In the genomic region with DNA sequence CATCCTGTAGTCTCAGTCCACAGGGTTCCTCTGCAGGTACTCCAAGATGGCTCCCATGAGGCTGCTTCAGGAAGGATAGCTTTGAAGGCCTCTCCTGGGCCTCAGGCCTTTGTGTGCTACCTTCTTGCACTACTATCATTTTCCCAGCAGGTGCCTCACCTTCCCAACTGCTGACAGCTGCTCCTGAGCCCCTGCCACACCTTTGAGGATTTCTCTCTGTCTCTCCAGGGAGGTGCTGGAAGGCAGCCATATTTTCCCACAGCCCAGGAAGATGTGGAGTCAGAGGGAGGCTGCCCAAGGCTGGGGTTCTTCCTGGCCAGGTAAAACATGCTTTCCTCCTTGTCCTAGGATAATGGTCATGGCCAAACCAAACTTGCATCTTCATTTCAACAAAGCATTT, we compare ENCODE assay signal across 9 mouse cellular contexts.
DNase-seq lines count a peak whose midpoint lies in the region; ATAC-seq and TF ChIP-seq lines count a peak whose summit lies in the region.
"Had no signal": no experiment of that assay in that cellular context is flagged by ENCODE, and none has a peak within 500 bp of the region (broad histone marks: within the 10 kb centered on the region; RNA-seq: fewer than 3 reads in every experiment).

No protein-coding gene starts in this region.

- H3K4me2 ChIP-seq in kidney, embryonic 15.5 days = no peak overlapping the region
- no peak overlapping the region for H3K4me2 ChIP-seq in kidney, postnatal 0 days (ENCODE audit: low read length)

- no peak overlapping the region for H3K9ac ChIP-seq in kidney, embryonic 15.5 days
- no peak overlapping the region for H3K9ac ChIP-seq in kidney, postnatal 0 days (ENCODE audit: low read depth, low read length)

- peak; percentile 49; the same call in 1 of the 2 replicates for TF ChIP-seq CTCF in kidney, adult 2 months (conservative IDR thresholded peaks at IDR 0.05; ENCODE audit: insufficient read depth, insufficient read length, low read depth, low read length)
- peak; percentile 60 for TF ChIP-seq CTCF in kidney, postnatal 0 days (IDR thresholded peaks at IDR 0.05; ENCODE audit: low read depth)

- H3K27me3 ChIP-seq in kidney, adult 2 months (replicated peaks; ENCODE audit: control insufficient read depth, insufficient read depth, low read length) = no peaks in the 10 kb centered on the region
- H3K27me3 ChIP-seq in kidney, embryonic 15.5 days = no peaks in the 10 kb centered on the region
- no peaks in the 10 kb centered on the region for H3K27me3 ChIP-seq in kidney, postnatal 0 days (ENCODE audit: insufficient read depth, low read length)
- H3K27me3 ChIP-seq: megakaryocyte, embryonic 14.5 days had no signal

- no peak for TF ChIP-seq POLR2A in kidney, adult 2 months (IDR thresholded peaks at IDR 0.05; ENCODE audit: low read depth, low read length)

- H3K4me3 ChIP-seq in kidney, adult 2 months (ENCODE audit: insufficient read depth, low read depth, low read length) = no peak overlapping the region
- H3K4me3 ChIP-seq in kidney, embryonic 15.5 days (replicated peaks) = no peak overlapping the region
- H3K4me3 ChIP-seq in kidney, postnatal 0 days (replicated peaks; ENCODE audit: low read depth, low read length) = no peak overlapping the region
- H3K4me3 ChIP-seq: megakaryocyte, embryonic 14.5 days had no signal

- peak; percentile 7 for DNase-seq in adrenal gland, postnatal 14 days
- no peak for DNase-seq in adrenal gland, postnatal 4 days (ENCODE audit: low spot score in 2 of 2)
- peak; percentile 30 for DNase-seq in kidney, adult 2 months
- DNase-seq in WW6 (ENCODE audit: low read depth, low spot score) = peak; percentile 22
- DNase-seq in kidney, postnatal 0 days (ENCODE audit: low spot score) = no peak
- DNase-seq in thymus, postnatal 10 days (ENCODE audit: low spot score in 2 of 2) = no peak
- DNase-seq in layer of hippocampus, adult 11-12 months (ENCODE audit: low spot score) = no peak

- H3K9me3 ChIP-seq in kidney, embryonic 15.5 days (replicated peaks) = no peaks in the 10 kb centered on the region
- no peaks in the 10 kb centered on the region for H3K9me3 ChIP-seq in kidney, postnatal 0 days (replicated peaks; ENCODE audit: low read length)
- H3K9me3 ChIP-seq: megakaryocyte, embryonic 14.5 days had no signal

- no peak for ATAC-seq in kidney, embryonic 15.5 days (replicated peaks; ENCODE audit: low FRiP score)
- no peak for ATAC-seq in kidney, postnatal 0 days (replicated peaks; ENCODE audit: low FRiP score, low read depth)

- no peaks in the 10 kb centered on the region for H3K4me1 ChIP-seq in kidney, adult 2 months (ENCODE audit: control insufficient read depth, insufficient read depth, low read length)
- 0 out of 2 replicates have a peak, but pooled peaks cover 4% of the 10 kb centered on the region for H3K4me1 ChIP-seq in kidney, embryonic 15.5 days
- 0 out of 2 replicates have a peak, but pooled peaks cover 3% of the 10 kb centered on the region for H3K4me1 ChIP-seq in kidney, postnatal 0 days (replicated peaks; ENCODE audit: insufficient read depth, low read length)
- H3K4me1 ChIP-seq: megakaryocyte, embryonic 14.5 days had no signal

- H3K36me3 ChIP-seq in kidney, adult 2 months (ENCODE audit: control insufficient read depth, insufficient read depth, low read length) = no peaks in the 10 kb centered on the region
- H3K36me3 ChIP-seq in kidney, embryonic 15.5 days = peaks cover 4% of the 10 kb centered on the region; the same call in 1 of the 2 replicates
- no peaks in the 10 kb centered on the region for H3K36me3 ChIP-seq in kidney, postnatal 0 days (ENCODE audit: insufficient read depth, low read length)

- no peak overlapping the region for H3K27ac ChIP-seq in kidney, adult 2 months (ENCODE audit: insufficient read depth, low read depth, low read length)
- no peak overlapping the region for H3K27ac ChIP-seq in kidney, embryonic 15.5 days
- H3K27ac ChIP-seq in kidney, postnatal 0 days = no peak overlapping the region

Comparison
In these comparisons a context has a peak if more than half of its experiments do, and no peak if none do; other contexts are left out.
1. DNase-seq: peak in adrenal gland, postnatal 14 days (single experiment), kidney, adult 2 months (single experiment) and WW6 (single experiment); none in adrenal gland, postnatal 4 days (0 of 2), kidney, postnatal 0 days (single experiment), thymus, postnatal 10 days (0 of 2) and layer of hippocampus, adult 11-12 months (single experiment).